Mouse (Mus musculus) cerebellum, adult (tissue): Measurements from ENCODE around the gene Tfpt.
"Not testable (repeated sequence)": the region's sequence is repeated elsewhere in the genome, so short reads cannot be mapped to it uniquely, and the experiment has no call there.

ENCODE experiments used
- ATAC-seq: cut with Nextera tagmentation; 2 replicates; pipeline ENCODE4 v1.9.2; 2017; ENCODE audit warnings: mild to moderate bottlenecking, moderate library complexity, mixed read lengths; ENCODE audit not compliant: insufficient number of reproducible peaks, low FRiP score, low TSS enrichment

Gene Tfpt

DNA sequence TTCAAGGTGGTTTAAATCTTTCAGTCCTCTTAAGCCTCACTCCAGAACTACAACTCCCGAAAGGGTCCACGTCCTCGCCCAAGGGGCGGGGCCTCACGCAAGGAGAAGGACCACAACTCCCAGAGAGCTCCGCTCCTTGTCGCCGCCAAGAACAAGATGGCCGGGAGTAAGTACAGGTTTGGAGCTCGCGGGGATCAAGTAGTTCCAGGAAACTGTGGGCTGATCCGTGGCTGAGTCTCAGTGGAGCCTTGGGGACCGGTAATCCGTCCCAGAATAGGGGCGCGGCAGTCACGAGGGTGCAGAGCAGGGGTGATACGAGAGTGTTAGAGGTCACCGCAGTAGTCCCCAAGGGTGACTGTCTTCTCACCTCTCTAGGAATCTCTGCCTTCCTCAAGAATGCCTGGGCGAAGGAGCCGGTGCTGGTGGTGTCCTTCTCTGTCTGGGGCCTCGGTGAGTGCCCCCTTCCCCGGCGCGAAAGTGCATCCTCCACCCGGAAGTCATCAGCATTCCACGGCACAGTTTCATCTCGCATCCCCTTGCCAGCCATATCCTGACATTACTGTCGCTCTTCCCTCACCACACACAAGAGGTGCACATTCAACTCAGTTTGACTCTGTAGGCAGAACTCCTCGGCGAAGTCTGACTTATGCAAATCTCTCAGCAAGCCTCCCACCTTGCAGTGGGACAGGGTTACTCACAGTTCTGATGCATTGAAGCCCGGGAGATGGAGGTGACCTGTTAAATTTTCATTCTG, 12.3 kb downstream of the Tfpt start, which contains the start of gene Ndufa3:
Gene Ndufa3, plus strand, starts transcription at position 132 of the 754 bp plus-strand sequence.
- peak; percentile 98 for ATAC-seq

DNA sequence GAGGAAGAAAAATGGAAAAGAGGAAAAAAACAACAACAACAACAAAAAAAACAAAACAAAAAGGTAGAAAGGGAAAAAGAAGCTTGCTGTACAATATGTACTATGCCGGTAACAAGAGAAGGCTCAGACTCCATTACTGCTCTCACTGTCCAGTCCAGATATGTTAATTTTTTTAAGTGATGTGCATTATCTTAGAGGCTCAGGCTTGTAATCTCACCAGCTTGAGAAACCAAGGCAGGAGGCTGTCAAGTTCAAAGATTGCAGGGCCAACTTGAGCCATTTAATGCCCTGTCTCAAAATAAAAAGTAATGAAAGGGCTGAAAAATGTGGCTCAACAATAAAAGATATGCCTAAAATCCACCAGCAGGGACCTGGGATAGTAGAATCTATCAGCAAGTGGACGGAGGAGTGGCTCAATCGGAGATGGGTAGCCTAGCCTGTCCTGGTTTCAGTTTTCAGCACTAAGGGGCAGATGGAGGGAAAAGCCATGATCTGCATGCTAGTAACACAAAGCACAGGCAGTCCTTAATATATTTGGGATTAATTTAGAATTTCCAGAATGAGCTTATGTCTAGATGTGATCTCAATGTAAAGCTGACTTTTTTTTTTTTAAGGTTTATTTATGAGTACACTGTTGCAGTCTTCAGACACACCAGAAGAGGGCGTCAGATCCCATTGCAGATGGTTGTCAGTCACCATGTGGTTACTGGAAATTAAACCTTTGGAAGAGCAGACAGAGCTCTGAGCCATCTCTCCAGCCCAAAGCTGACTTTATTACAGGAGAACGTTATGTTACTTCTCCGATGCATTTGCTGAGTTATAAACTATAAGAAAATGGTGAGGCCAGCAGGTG, 13.1 kb downstream of the Tfpt start:
- peak; percentile 36; the same call in 1 of the 2 replicates for ATAC-seq

DNA sequence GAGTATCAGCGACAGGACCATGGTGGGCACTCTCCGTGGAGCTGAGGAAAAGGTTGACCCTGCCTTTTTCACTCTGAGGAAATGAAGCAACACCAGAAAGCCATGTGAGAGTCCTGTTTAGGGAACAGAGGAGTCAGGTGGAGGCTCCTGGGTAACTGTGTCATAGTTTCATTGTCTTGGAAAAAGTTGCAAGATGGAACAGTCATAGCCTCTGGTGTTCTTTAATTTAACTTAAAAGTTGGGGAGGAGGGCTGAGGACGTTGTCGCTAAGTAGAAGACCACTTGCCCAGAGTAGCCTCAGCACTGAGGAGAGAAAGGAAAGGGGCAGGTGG, 13.7 kb downstream of the Tfpt start, which contains the start of gene Oscar:
Gene Oscar, minus strand, starts transcription at position 101 of the 332 bp plus-strand sequence.
- ATAC-seq, result no peak

DNA sequence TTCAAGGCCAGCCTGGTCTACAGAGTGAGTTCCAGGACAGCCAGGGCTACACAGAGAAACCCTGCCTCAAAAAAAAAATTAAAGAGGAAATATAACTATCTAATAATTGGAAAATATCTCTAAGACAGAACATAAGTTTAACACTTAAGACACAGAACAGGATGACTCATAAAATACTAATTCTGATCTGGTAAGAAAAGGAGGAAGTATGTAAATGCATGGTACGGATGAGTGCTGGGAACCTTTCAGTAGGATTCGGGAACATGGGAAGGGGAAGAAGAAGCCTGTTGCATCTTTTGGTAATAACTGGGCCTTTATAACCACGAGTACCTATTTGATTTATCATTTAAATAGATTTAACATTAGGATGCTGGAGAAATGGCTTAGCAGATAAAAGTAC, 15.7 kb downstream of the Tfpt start:
- no peak for ATAC-seq

DNA sequence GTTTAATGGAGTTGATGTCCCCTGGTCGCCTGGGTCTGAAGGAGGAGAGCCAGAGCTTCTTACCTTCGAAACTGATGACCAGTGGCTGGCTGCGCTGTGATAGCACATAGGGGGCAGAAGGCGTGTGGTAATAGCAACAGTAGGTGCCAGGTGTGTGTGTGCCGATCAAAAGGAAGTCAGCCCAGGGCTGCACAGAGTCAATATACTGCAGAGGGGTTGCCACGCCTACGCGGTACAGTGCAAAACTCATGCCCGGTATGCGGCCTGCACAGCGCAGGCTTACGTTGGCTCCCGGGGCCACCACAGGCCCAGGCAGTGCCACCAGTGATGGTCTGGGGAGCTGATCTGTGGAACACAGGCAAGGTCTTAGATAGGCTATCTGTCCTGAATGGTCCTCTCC, 18.7 kb downstream of the Tfpt start:
- ATAC-seq, result no peak

DNA sequence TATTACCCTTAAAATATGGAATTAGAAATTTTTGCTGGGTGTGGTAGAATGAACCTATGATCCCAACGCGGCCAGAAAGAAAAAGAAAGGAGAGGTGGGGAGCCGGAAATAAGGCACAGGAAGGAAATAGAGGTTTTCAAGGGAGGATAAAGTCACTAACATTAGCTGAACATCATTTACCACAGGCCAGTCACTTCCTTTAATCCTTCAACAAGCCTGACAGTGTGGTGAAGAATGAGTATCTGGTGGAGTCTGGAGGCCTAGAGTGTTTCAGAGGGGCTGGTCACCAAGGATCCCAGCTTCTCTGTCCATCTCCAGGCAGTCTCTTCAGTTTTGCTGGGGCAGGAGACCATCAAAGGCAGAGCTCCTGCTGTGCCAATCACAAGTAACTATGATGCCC, 19.3 kb downstream of the Tfpt start:
- ATAC-seq, result no peak

DNA sequence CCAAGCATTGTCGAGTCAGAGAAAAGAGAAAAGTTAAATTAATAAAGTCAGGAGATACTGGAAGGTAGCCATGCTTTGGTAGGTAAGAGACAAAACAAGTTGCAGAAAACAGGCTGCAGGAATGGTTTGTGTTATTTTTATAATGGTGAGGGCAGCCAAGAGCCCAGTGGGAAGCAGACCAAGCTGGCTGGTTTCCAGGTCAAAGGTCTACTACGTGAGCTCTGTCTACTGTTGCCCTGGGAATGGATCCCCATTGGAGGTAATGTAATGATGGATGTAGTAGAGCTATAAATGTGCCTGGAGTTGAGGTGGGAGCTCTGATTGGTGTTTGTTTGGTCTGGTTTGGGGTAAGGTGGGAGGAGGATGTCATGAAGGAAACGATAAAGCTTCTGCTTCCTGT, 20.6 kb downstream of the Tfpt start:
- no peak for ATAC-seq

DNA sequence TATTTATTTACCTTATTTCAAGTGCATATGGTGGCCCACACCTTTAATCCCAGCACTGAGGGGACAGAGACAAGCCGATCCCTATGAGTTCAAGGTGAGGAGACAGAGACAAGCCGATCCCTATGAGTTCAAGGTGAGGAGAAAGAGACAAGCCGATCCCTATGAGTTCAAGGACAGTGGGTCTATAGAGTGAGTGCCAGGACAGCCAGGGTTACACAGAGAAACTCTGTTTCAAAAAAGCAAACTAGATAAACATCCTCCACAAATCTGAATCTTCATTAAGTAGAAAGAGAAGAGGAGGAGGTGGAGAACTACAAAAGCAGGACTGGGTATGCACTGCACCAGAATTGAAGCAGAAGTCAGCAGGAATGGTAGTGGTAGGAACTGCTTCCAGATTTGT, 21.1 kb downstream of the Tfpt start:
- no peak for ATAC-seq

DNA sequence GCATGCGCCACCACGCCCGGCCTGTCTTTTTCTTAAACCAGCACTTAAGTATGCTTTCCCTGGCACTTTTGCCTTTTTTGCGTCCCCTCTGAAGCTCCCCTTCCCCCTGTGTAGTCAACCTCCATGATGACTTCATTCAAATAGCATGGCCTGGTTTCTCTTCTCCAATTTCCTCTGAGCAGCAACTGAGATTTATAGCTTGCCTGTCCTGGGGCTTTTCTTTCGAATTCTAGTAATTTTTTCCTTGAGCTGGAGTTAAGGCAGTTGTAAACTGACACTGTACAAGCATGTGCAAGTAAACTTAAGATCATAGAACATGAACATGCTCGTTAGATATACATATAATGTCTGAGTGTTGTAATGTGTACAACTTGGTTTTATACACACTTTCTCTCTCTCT, 22.3 kb downstream of the Tfpt start:
- ATAC-seq, result no peak

DNA sequence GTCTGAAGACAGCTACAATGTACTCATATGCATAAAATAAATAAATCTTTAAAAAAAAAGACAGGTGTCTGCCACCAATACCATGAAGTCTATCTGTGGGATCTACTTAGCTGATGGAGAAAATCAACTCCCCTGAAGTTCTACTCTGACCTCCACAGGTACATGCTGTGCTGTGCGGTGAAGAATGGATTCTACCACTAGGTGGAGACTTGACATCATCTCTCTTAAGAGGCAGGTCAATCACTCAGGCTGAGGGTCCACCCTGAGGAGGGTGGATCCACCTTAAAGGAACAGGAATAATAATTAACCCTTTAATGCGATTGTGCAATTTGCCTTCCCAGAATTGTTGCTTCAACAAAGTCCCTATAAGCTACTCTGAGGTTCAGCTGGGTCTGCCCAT, 22.9 kb downstream of the Tfpt start:
- no peak for ATAC-seq

DNA sequence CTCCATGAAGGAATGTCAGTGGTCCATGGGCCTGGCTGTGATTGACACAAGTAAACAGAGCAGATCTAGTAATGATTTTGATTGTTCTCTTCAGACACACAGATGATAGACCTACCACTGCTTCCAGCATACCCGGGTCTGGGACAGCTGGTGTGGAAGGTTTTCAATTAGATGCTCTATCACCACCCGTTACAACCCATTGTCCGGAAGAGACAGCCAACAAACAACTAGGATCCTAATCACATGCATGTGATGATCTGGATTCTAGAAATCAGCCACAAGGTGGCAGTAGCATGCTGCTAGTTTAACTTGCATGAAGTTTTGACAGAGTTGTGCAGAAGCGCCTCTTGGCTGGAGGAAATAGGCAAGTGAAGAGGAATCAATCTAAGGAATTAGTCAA, 28.6 kb downstream of the Tfpt start:
- ATAC-seq, result no peak

DNA sequence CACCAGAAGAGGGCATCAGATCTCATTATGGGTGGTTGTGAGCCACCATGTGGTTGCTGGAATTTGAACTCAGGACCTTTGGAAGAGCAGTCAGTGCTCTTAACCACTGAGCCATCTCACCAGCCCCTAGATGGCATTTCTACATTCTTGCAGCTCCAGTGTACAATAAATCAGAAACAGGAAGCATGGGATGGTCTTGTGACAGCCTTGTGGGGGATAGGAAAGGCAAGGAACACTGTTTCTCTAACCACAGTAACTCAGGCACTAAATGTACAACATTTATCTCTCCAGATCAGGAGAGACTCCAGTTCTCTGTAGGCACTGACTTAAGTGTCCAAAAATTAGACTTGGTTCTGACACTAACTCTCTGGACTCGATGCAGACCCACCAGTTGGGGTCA, 32.0 kb downstream of the Tfpt start:
- ATAC-seq, result not testable (repeated sequence)

DNA sequence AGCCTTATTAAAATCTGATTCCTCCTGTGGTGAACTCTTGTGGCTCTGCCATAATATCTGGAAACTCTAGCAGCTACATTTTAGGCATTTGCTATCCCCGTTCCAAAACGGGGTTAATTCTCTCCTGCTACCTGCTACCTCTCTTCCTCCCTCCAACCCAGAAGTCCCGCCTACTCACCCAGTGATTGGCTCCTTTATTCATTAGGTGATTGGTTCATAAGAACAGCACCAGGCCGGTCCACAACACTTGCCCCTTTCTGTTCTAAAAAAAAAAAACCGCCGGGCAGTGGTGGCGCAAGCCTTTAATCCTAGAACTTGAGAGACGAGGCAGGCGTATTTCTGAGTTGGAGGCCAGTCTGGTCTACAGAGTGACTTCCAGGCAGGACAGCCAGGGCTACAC, 34.6 kb downstream of the Tfpt start:
- no peak for ATAC-seq

DNA sequence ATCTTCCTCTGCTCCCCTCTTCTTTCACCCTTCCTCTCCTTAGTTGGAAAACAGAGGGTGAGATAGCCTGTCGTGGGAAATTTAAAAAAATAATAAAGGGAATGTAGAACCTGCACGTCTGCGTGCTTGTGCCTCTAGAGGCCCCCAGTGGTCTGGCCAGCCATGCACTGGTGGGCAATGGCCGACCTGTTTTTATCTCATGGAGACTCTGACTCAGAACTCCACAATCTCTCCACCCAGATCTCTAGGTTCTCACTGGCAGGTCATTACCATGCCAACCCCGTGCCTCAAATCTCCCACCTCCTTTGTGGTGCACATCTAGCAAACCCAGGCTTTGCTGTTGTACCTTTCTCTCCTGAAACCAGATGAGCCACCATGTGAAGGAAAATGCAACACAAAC, 35.0 kb downstream of the Tfpt start:
- ATAC-seq, result no peak

DNA sequence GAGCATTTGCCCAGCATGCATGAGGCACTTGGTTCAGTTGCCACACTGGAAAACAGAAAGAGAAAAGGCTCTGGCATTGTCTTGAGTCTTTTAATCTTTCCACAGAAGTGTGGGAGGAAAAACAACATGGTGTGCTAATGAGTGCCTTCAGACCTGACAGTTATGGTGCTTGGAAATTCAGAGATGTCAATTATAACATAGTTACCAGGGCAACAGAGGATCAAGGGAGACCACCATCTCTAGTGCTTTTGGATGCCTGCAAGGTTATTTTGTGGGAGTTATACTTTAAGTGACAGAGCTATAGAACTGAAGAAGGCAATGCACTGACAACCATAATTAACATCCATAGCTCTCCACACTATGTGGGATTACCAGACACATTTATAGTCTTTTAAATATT, 35.9 kb downstream of the Tfpt start:
- ATAC-seq, result no peak

DNA sequence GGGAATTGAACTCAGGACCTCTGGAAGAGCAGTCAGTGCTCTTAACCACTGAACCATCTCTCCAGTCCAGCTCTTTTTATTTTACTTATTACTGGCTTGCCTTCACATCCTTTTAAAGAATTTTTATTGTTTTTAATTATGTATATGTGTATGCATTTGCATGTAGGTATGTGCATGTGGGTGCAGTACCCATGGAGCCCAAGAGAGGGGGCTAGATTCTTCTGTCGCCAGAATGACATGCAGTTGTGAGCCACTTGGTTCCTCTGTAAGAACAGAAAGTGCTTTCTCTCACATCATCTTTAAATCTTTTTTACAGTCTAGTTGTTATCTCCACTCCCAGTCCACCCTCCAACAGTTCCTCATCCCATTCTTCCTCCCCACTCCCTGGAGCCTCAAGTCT, 38.2 kb downstream of the Tfpt start:
- no peak for ATAC-seq

DNA sequence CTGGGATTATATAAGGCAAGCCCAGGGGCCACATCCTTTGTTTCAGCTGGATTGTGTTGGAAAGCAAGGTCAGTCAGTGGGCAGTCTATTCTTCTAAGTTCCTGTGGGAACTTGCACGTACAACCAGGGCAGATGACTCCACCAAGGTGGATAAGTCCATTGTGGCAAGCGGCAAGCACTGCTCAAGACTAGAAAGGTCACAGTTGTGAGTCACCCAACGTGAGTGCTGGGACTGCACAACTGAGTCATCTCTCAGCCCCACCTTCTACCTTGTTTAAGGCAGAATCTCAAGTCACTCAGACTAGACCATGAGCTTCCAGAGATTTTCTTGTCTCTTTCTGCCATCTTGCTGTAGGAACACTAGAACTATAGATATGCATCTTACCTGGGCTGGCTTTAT, 39.2 kb downstream of the Tfpt start:
- ATAC-seq, result no peak

DNA sequence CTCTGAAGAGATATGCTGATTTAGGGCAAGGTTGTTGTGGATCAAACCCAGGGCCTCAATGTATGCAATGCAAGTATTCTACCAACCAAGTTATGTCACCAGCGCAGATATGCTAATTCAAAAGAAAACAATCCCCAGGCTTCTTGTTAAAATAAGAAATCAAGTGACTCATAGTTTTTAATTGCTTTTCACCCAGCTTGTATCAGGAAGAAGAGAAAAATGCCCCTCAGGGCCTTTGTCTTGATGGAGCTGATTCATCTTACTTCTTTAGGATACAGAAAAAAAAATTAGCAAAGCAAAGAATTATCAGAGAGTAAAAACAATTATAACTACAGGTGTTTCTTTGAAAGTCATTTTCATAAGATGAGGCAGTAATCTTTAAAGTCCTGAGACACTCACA, 42.4 kb downstream of the Tfpt start:
- ATAC-seq, result no peak

DNA sequence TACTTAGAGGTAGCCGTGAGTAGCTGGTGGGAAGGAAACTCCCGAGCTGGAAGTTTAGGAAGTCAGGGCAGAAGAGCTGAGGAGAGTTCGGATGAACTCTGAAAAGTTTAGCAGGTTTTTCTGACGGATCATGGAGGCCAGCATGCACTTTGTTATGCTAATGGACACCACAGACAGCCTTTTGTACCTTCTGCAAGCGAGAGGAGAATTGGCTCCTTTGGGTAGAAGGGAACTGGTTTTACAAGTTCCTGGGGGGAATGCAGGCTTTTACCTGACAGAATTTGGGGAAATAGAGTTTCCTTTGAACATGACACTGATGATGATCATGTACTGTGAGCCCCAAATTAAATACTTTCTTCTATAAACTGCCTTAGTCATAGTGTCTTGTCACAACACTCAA, 43.5 kb downstream of the Tfpt start:
- no peak for ATAC-seq

DNA sequence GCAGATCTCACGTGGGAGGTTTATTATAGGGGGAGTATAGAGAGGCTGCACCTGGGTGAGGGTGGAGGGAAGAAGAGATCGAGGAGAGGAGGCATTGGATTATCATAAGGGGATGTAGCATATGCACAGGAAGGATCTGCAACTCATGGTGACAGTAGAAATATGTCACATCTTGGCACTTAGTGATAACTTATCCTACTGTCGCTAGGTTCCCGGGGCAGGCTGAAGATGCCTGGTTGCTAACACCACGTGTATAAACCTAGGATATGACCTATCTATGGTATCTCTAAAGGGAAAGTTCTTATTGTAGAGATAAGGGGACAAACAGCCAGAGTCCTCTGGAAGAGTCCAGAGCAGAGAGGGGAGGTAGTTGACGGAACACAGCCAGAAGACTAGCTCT, 44.0 kb downstream of the Tfpt start:
- no peak for ATAC-seq

DNA sequence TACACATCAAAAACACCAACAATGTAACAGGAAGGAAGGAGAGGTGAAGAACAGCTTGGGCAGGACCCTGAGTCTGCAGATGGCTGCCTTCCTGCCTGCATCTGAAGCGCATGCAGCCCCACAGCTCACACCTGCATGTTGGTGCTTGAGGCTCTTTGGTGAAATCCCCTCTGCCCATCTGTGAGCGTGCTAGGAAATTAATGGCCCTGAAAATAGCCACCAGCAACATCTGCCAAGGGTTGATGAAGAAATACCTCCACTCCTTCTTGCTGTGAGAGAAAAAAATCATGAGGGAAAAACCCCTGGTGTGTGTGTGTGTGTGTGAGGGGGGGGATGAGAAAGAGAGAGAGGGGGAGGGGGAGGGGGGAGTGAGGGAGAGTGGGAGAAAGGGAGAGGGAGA, 49.7 kb downstream of the Tfpt start:
- ATAC-seq, result no peak
